Comparison of ENCODE assay signal across 9 mouse cellular contexts in the genomic region with DNA sequence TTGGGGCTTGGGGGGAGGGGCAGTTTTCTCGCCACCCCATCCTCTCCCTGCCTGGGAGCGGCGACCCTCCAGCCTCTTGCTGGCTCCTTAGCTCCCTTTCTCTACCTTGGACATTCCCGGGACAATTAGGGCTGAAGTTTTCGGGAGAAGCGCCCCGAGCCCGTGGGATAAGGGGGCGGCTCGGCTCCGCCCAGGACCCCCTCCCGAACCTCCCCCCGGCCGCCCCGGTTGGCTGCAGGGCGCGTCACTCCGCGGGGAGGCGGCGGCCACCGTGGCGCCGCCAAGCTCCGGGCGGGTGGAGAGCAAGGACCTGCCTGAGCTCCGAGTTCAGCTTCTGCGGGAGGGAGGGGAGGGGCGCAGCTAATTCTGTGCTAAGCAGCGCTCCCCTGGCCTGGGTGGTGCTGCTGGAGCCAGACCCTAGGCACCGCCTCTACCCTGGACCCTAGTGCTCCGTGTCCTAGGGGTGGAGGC. TPM values are rescaled to one million over a fixed set of nuclear protein-coding genes. Genes with fewer than 3 reads are reported as not detected.
A peak's percentile ranks its signal among the peaks of the same experiment; 100 is the strongest.
DNase-seq lines count a peak whose midpoint lies in the region; ATAC-seq and TF ChIP-seq lines count a peak whose summit lies in the region.
"Had no signal": no experiment of that assay in that cellular context is flagged by ENCODE, and none has a peak within 500 bp of the region (broad histone marks: within the 10 kb centered on the region; RNA-seq: fewer than 3 reads in every experiment).

No protein-coding gene starts in this region.

- peak; percentile 70 for ATAC-seq in embryonic facial prominence, embryonic 14.5 days (ENCODE audit: low read depth)
- peak; percentile 69 for ATAC-seq in liver, embryonic 15.5 days (ENCODE audit: insufficient read depth)
- no peak for ATAC-seq in inflammation-experienced regulatory T-cells, adult 6 months

- H3K36me3 ChIP-seq in embryonic facial prominence, embryonic 14.5 days (ENCODE audit: control insufficient read depth, insufficient read depth, low read length) = no peaks in the 10 kb centered on the region
- no peaks in the 10 kb centered on the region for H3K36me3 ChIP-seq in liver, embryonic 15.5 days (replicated peaks)
- H3K36me3 ChIP-seq in small intestine, adult 2 months (ENCODE audit: control insufficient read depth, insufficient read depth, low read length) = no peaks in the 10 kb centered on the region

- H3K27me3 ChIP-seq in embryonic facial prominence, embryonic 14.5 days (replicated peaks; ENCODE audit: control insufficient read depth, insufficient read depth, low read length) = peaks cover 94% of the 10 kb centered on the region
- peaks cover 97% of the 10 kb centered on the region for H3K27me3 ChIP-seq in liver, embryonic 15.5 days
- peaks cover 74% of the 10 kb centered on the region for H3K27me3 ChIP-seq in small intestine, adult 2 months (ENCODE audit: control insufficient read depth, insufficient read depth, low read length)
- H3K27me3 ChIP-seq: CH12.LX had no signal

- no peaks in the 10 kb centered on the region for H3K9me3 ChIP-seq in embryonic facial prominence, embryonic 14.5 days (ENCODE audit: control insufficient read depth, low read length)
- H3K9me3 ChIP-seq in liver, embryonic 15.5 days (replicated peaks) = no peaks in the 10 kb centered on the region

- TF ChIP-seq POLR2A in small intestine, adult 2 months (IDR thresholded peaks at IDR 0.05; ENCODE audit: low read depth, low read length) = no peak

- H3K4me2 ChIP-seq in embryonic facial prominence, embryonic 14.5 days (ENCODE audit: low read depth, low read length) = peak overlapping the region; percentile 86
- peak overlapping the region; percentile 54 for H3K4me2 ChIP-seq in liver, embryonic 15.5 days

- no peak for TF ChIP-seq CTCF in small intestine, adult 2 months (IDR thresholded peaks at IDR 0.05; ENCODE audit: extremely low read depth, insufficient read length, insufficient replicate concordance, low read depth, low read length)

- no peak overlapping the region for H3K27ac ChIP-seq in embryonic facial prominence, embryonic 14.5 days (replicated peaks; ENCODE audit: low read depth, low read length)
- H3K27ac ChIP-seq in liver, embryonic 15.5 days (replicated peaks) = peak overlapping the region; percentile 68
- H3K27ac ChIP-seq in small intestine, adult 2 months (ENCODE audit: insufficient read depth, low read depth, low read length) = no peak overlapping the region

- no peaks in the 10 kb centered on the region for H3K4me1 ChIP-seq in embryonic facial prominence, embryonic 14.5 days (ENCODE audit: control insufficient read depth, insufficient read depth, low read length)
- no peaks in the 10 kb centered on the region for H3K4me1 ChIP-seq in liver, embryonic 15.5 days (replicated peaks)
- H3K4me1 ChIP-seq in small intestine, adult 2 months (ENCODE audit: control insufficient read depth, insufficient read depth, insufficient read length, low read length) = no peaks in the 10 kb centered on the region; the same call in 1 of the 2 replicates

- WGBS in embryonic facial prominence, embryonic 14.5 days = 0% methylated on average over 10 of the region's 32 CpGs
- under 1% methylated on average over 30 of the region's 32 CpGs for WGBS in liver, embryonic 15.5 days (ENCODE audit: insufficient replicate concordance)
- WGBS in small intestine, adult 2 months = 4% methylated on average over 32 of the region's 32 CpGs

- peak; percentile 28 for DNase-seq in gastrocnemius, postnatal 10 days
- no peak for DNase-seq in gastrocnemius, postnatal 25 days
- DNase-seq in embryonic facial prominence, embryonic 14.5 days (ENCODE audit: low spot score) = peak; percentile 68
- DNase-seq in heart, postnatal 25 days (ENCODE audit: low spot score) = peak; percentile 28
- peak; percentile 60 to 74 for DNase-seq in layer of hippocampus, adult 18-20 months (ENCODE audit: low spot score in 2 of 2)

- H3K4me3 ChIP-seq in embryonic facial prominence, embryonic 14.5 days (ENCODE audit: low read depth, low read length) = peak overlapping the region; percentile 50
- H3K4me3 ChIP-seq in liver, embryonic 15.5 days (replicated peaks) = peak overlapping the region; percentile 52
- peak overlapping the region; percentile 53 for H3K4me3 ChIP-seq in small intestine, adult 2 months (ENCODE audit: low read depth, low read length)

- intact Hi-C loops in heart, postnatal 25 days (cut with DNase I) = no loop called here

- peak overlapping the region; percentile 70 for H3K9ac ChIP-seq in embryonic facial prominence, embryonic 14.5 days (ENCODE audit: low read depth, low read length)
- H3K9ac ChIP-seq in liver, embryonic 15.5 days = no peak overlapping the region

RNA-seq across cellular contexts. Expression of a gene that starts 0.6 kb away (rescaled TPM):
- under 1 TPM; 0.07 to 0.16 TPM for total RNA-seq in gastrocnemius, postnatal 10 days (2021)
- not detected for total RNA-seq in gastrocnemius, postnatal 25 days (2021)
- 1.2 and 1.3 TPM in 2 replicates for polyA plus RNA-seq in embryonic facial prominence, embryonic 14.5 days (2014; fragmentation: Nextera tagmentation; extraction: Ambion mirVana)
- 1 to 10 TPM; 1.3 to 1.5 TPM for total RNA-seq in heart, postnatal 25 days (2021)
- total RNA-seq in layer of hippocampus, adult 18-20 months (2021) = 10 to 100 TPM; 13.5 to 14.3 TPM
- polyA plus RNA-seq in liver, embryonic 15.5 days (2015; fragmentation: Nextera tagmentation; extraction: Ambion mirVana) = 0.99 and 1.0 TPM in 2 replicates
- 0.56 and 1.2 TPM in 2 replicates for polyA plus RNA-seq in small intestine, adult 2 months (2012; rRNA removed)
- polyA plus RNA-seq in inflammation-experienced regulatory T-cells, adult 6 months (2017; shearing (Covaris generic)) = not detected
- total RNA-seq: CH12.LX had no signal

Comparison
In these comparisons a context has a peak if more than half of its experiments do, and no peak if none do; other contexts are left out.
1. RNA of a gene that starts 0.6 kb away (total RNA-seq): 13.5 to 14.3 TPM in layer of hippocampus, adult 18-20 months; 1.3 to 1.5 TPM in heart, postnatal 25 days, 0.07 to 0.16 TPM in gastrocnemius, postnatal 10 days and not detected in gastrocnemius, postnatal 25 days; every median in the first group is over 4 times any median in the second.
2. Peak in every context shown above with its lines, with median percentiles within 50 percentile points of each other: H3K4me3 ChIP-seq.